19 mouse cellular contexts compared by ENCODE assay signal in the genomic region with DNA sequence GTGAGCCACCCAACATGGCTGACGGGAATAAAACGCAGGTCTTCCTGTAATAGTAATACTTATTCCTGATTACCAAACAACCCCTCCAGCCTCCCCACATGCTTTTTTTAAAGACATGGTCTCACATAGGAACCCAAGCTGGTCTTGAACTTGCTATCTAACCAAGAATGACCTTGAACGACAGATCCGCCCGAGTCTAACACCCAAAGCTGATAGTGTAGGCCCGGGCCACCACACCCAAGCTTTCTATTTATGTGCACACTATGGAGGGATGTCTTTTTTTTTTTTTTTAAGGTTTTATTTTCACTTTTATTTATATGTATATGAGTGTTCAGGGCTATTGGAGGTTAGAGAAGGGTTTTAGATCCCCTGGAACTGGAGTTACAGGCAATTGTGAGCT. TPM values are rescaled to one million over a fixed set of nuclear protein-coding genes. Genes with fewer than 3 reads are reported as not detected.
A peak's percentile ranks its signal among the peaks of the same experiment; 100 is the strongest.
DNase-seq lines count a peak whose midpoint lies in the region; ATAC-seq and TF ChIP-seq lines count a peak whose summit lies in the region.
"Had no signal": no experiment of that assay in that cellular context is flagged by ENCODE, and none has a peak within 500 bp of the region (broad histone marks: within the 10 kb centered on the region; RNA-seq: fewer than 3 reads in every experiment).

No protein-coding gene starts in this region.

- peak overlapping the region; percentile 38; the same call in 1 of the 2 replicates for H3K27ac ChIP-seq in ES-Bruce4 (ENCODE audit: insufficient read depth, low read length)
- no peak overlapping the region for H3K27ac ChIP-seq in forebrain, embryonic 13.5 days
- H3K27ac ChIP-seq: embryonic facial prominence, embryonic 10.5 days; embryonic facial prominence, embryonic 12.5 days had no signal

- TF ChIP-seq CTCF in ES-Bruce4 (IDR thresholded peaks at IDR 0.05; ENCODE audit: low read depth, low read length): no peak

- H3K9me3 ChIP-seq in ES-Bruce4 (replicated peaks; ENCODE audit: control insufficient read depth, insufficient read depth, low read length, poor library complexity, severe bottlenecking): no peaks in the 10 kb centered on the region
- no peaks in the 10 kb centered on the region for H3K9me3 ChIP-seq in forebrain, embryonic 13.5 days (replicated peaks)
- H3K9me3 ChIP-seq: embryonic facial prominence, embryonic 10.5 days; embryonic facial prominence, embryonic 12.5 days; G1E had no signal

- ATAC-seq in forebrain, embryonic 13.5 days: no peak
- ATAC-seq: activated CD4-positive, CD25-positive, alpha-beta regulatory T cell, adult 4 months; forebrain, embryonic 14.5 days; forebrain, embryonic 16.5 days; Patski had no signal

- no peak for TF ChIP-seq EP300 in ES-Bruce4 (IDR thresholded peaks at IDR 0.05; ENCODE audit: insufficient read depth, low read depth, low read length)

- peak; percentile 52 for DNase-seq in R1 (ENCODE audit: low read depth, low spot score)
- no peak for DNase-seq in gastrocnemius, adult 8-10 months (ENCODE audit: low spot score in 2 of 2)
- DNase-seq in adrenal gland, postnatal 36 days: no peak
- DNase-seq: adrenal gland, adult 8-10 months; adrenal gland, postnatal 14 days; cerebellum, adult 11-12 months; cerebellum, adult 2 months; cerebellum, adult 9-10 months; cerebellum, postnatal 10 days; cerebellum, postnatal 25 days had no signal

- no peak overlapping the region for H3K4me2 ChIP-seq in forebrain, embryonic 13.5 days
- H3K4me2 ChIP-seq: embryonic facial prominence, embryonic 12.5 days had no signal

- peaks cover 47% of the 10 kb centered on the region for H3K36me3 ChIP-seq in ES-Bruce4 (ENCODE audit: control insufficient read depth, insufficient read depth, low read length, poor library complexity, severe bottlenecking)
- H3K36me3 ChIP-seq in forebrain, embryonic 13.5 days (ENCODE audit: poor library complexity, severe bottlenecking): peaks cover 95% of the 10 kb centered on the region

- TF ChIP-seq POLR2A in ES-Bruce4 (IDR thresholded peaks at IDR 0.05; ENCODE audit: insufficient read depth, low read length): no peak

- H3K4me3 ChIP-seq in ES-Bruce4 (ENCODE audit: low read depth, low read length): no peak overlapping the region
- H3K4me3 ChIP-seq in forebrain, embryonic 13.5 days: no peak overlapping the region
- H3K4me3 ChIP-seq: embryonic facial prominence, embryonic 10.5 days; embryonic facial prominence, embryonic 12.5 days had no signal

- 95% methylated on average over 6 of the region's 6 CpGs for WGBS in forebrain, embryonic 13.5 days

- H3K27me3 ChIP-seq in ES-Bruce4 (ENCODE audit: control insufficient read depth, insufficient read depth, low read length, poor library complexity, severe bottlenecking): no peaks in the 10 kb centered on the region
- H3K27me3 ChIP-seq in forebrain, embryonic 13.5 days: no peaks in the 10 kb centered on the region
- H3K27me3 ChIP-seq: embryonic facial prominence, embryonic 12.5 days; Patski had no signal

- no peaks in the 10 kb centered on the region for H3K4me1 ChIP-seq in ES-Bruce4 (ENCODE audit: control insufficient read depth, insufficient read depth, low read length)
- no peaks in the 10 kb centered on the region for H3K4me1 ChIP-seq in forebrain, embryonic 13.5 days
- H3K4me1 ChIP-seq: embryonic facial prominence, embryonic 10.5 days; embryonic facial prominence, embryonic 12.5 days had no signal

- no peak overlapping the region for H3K9ac ChIP-seq in ES-Bruce4 (ENCODE audit: low read depth, poor library complexity, severe bottlenecking)
- no peak overlapping the region for H3K9ac ChIP-seq in forebrain, embryonic 13.5 days
- H3K9ac ChIP-seq: embryonic facial prominence, embryonic 12.5 days had no signal

RNA-seq across cellular contexts. Expression of a gene that starts 15.8 kb away (rescaled TPM):
- polyA plus RNA-seq in ES-Bruce4 (2011; ENCODE audit: insufficient read depth, insufficient read length, low read depth, missing spikeins): 57.6 and 61.0 TPM in 2 replicates
- 10 to 100 TPM; 13.6 to 18.4 (median 15.9) TPM for total RNA-seq in gastrocnemius, adult 8-10 months (2022)
- 56.8 and 66.4 TPM in 2 replicates for polyA plus RNA-seq in forebrain, embryonic 13.5 days (2015; fragmentation: Nextera tagmentation; extraction: Ambion mirVana)
- 10 to 100 TPM; 34.0 to 34.4 TPM for total RNA-seq in adrenal gland, postnatal 36 days (2021)
